Mouse (Mus musculus): Measurements from ENCODE around the gene Aoah. TPM values are rescaled to one million over a fixed set of nuclear protein-coding genes. Genes with fewer than 3 reads are reported as not detected.

Aoah gene
- total RNA-seq, 1 experiment from 2014 or later, result 29.2 TPM

GRCm38 (mm10) chr13:21033176-21033575 lies 239.3 kb downstream of the Aoah start:
- ATAC-seq (replicated peaks; ENCODE audit: insufficient number of reproducible peaks, low FRiP score, low TSS enrichment, poor library complexity, severe bottlenecking), result no peak

GRCm38 (mm10) chr13:21035011-21035410 lies 241.1 kb downstream of the Aoah start:
- ATAC-seq (replicated peaks; ENCODE audit: insufficient number of reproducible peaks, low FRiP score, low TSS enrichment, poor library complexity, severe bottlenecking), result no peak

DNA sequence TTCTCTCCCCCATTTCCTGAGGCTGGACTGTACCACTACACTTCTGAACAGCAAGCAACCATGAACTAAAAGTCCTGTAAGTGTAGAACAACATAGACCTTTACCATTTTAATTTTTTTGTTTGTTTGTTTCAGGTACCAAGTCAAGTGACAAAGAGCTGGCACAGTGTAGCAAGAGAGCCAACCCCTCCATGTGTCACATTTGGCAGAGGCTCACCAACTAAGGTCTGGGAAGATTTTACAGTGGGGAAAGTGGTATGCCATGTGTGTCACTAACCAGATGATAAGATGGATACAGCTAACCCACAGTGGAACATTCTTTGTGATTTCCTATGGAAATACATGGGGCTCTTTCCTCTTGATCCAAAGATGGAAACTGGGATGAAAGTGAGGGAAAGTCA lies 242.1 kb downstream of the Aoah start:
- ATAC-seq (replicated peaks; ENCODE audit: insufficient number of reproducible peaks, low FRiP score, low TSS enrichment, poor library complexity, severe bottlenecking), result no peak

- ATAC-seq (replicated peaks; ENCODE audit: insufficient number of reproducible peaks, low FRiP score, low TSS enrichment, poor library complexity, severe bottlenecking), result no peak
These were observed 246.8 kb downstream of the Aoah start for GRCm38 (mm10) chr13:21040589-21041199.

DNA sequence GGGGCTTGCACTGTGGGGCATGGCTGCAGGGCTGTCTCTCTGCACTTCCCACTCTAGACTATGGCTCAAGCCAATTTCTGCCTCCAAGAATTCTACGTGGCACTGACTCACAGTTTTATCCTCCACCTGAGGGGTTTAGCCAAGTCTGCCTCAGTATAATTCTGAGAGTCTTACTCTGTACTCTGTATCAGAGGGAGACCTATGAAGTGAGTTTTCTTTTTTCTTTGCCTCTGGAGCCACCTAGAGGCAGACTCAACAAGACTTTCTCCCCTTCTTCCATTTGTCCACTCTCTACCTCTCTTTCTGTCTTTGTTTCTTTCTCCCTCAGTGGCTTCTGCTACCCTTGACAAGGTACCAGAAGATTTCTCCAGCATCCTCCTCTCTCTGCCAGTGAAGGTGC lies 256.2 kb downstream of the Aoah start:
- ATAC-seq (replicated peaks; ENCODE audit: insufficient number of reproducible peaks, low FRiP score, low TSS enrichment, poor library complexity, severe bottlenecking), result no peak

DNA sequence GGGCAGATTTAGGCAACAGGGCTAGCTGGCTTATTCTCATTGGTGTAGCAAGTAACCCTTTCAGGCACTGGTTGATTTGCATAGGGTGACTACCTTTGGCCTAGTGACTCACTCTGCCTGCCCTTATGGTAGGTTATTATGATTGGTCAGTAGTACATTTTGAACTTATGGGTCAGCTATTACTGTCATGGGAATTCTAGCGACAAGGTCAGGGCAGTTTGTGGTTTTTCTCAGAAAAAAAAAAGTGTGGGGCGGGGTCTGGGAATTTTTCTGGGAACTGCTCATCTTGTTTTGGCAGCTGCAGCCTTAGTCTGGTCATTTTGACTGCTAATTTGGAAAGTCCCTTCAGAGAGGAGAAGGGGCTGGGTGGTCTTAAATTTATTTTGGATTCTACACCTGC lies 272.1 kb downstream of the Aoah start:
- ATAC-seq (replicated peaks; ENCODE audit: insufficient number of reproducible peaks, low FRiP score, low TSS enrichment, poor library complexity, severe bottlenecking), result no peak

DNA sequence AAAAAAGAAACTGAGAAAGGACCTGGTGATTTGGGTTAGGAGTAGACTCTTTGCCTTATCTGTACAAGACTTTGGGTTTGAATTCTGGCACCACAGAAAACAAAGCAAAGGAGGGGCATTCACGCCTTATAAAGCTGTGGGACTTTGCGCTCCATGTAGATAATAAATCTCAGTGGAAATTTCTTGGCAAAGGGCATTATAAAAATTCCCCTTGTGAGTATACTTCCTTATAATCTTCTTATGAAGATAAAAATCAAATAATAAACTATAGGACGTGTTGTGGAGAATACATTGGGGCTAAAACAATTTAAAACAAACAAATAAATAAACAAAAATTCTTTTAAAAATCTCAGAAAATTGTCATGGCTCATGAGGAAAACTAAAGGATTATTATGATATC lies 280.9 kb downstream of the Aoah start, which contains the start of gene Olfr1370:
TSS of gene Olfr1370 (minus strand) at position 101 of the 400 bp plus-strand sequence.
- ATAC-seq (replicated peaks; ENCODE audit: insufficient number of reproducible peaks, low FRiP score, low TSS enrichment, poor library complexity, severe bottlenecking), result no peak

DNA sequence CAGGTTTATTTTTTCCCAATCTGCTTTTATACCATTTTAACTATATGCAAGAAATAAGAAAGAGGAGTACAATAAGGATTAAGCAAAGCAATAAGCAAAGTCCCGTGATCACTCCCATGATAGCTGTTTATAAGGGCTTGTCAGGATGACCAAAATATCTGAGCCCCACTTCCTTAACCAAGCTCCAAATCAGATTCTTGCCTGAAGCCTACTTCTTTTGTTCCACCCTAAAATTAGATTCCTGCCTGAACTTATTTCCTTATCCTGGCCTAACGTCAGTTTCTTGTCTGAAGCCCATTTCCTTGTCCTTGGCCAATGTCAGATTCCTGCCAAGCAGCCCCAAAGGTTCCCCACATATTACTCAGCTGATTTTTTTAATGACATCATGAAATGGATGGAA lies 288.8 kb downstream of the Aoah start:
- no peak for ATAC-seq (replicated peaks; ENCODE audit: insufficient number of reproducible peaks, low FRiP score, low TSS enrichment, poor library complexity, severe bottlenecking)

Data from monocyte, adult 5-6 weeks (primary cell).